Mouse (Mus musculus) neutrophil, adult 59 days (primary cell): ENCODE measurements around the gene Trpv3. TPM values are rescaled to one million over a fixed set of nuclear protein-coding genes. Genes with fewer than 3 reads are reported as not detected.

ENCODE experiments used
- total RNA-seq, 2 experiments: library from RNA; stranded (reverse); gene quantifications; 1 replicate in 1 of 2; 2 replicates in 1 of 2; pipeline ENCODE4 v1.2.4; 2023

The Trpv3 gene
- not detected for total RNA-seq

GRCm38 (mm10) chr11:73267267-73267666 is at the start of gene Trpv3:
Gene Trpv3, plus strand, starts transcription at chr11:73267388.

GRCm38 (mm10) chr11:73233992-73234391 is 33.2 kb upstream of the Trpv3 start, which contains the start of gene Trpv1:
Gene Trpv1, plus strand, starts transcription at chr11:73234292.

GRCm38 (mm10) chr11:73329442-73329841 is 62.3 kb downstream of the Trpv3 start, which contains the start of the genes Aspa, Gm49340 and Spata22:
Gene Aspa, minus strand, starts transcription at chr11:73329596.
Gene Gm49340, plus strand, starts transcription at chr11:73329741.
Gene Spata22, plus strand, starts transcription at chr11:73329741.

Other genes with a start within 250 kb of the Trpv3 start
- gene Camkk1, start 248.4 kb upstream of the Trpv3 start, total RNA-seq, result 1 to 10 TPM; 6.7 to 7.1 TPM
- gene Ncbp3, start 219.6 kb upstream of the Trpv3 start, total RNA-seq, result 10 to 100 TPM; 13.6 to 14.7 TPM
- under 1 TPM in 1 of 2 experiments, not detected in 1; 0.09 TPM for gene Itgae, start 176.8 kb upstream of the Trpv3 start, total RNA-seq
- 10 to 100 TPM in 1 of 2 experiments, 1 to 10 TPM in 1; 8.9 to 11.9 TPM for gene Haspin, start 129.1 kb upstream of the Trpv3 start, total RNA-seq
- gene P2rx5, start 107.0 kb upstream of the Trpv3 start, total RNA-seq, result not detected
- gene Emc6, start 90.4 kb upstream of the Trpv3 start, total RNA-seq, result 10 to 100 TPM; 20.7 to 22.7 TPM
- 10 to 100 TPM; 16.3 to 18.2 TPM for gene Tax1bp3, start 90.3 kb upstream of the Trpv3 start, total RNA-seq
- gene Ctns, start 68.3 kb upstream of the Trpv3 start, total RNA-seq, result 10 to 100 TPM; 15.1 to 18.7 TPM
- gene Shpk, start 67.9 kb upstream of the Trpv3 start, total RNA-seq, result 1 to 10 TPM; 1.3 to 1.8 TPM
- gene Trpv1, start 33.1 kb upstream of the Trpv3 start, total RNA-seq, result not detected
- gene Aspa, start 62.2 kb downstream of the Trpv3 start, total RNA-seq, result under 1 TPM in 1 of 2 experiments, not detected in 1; 0.09 TPM
- gene Gm49340, start 62.4 kb downstream of the Trpv3 start, total RNA-seq, result not detected
- not detected for gene Spata22, start 62.4 kb downstream of the Trpv3 start, total RNA-seq
- gene Olfr20, start 83.4 kb downstream of the Trpv3 start, total RNA-seq, result not detected
- not detected for gene Olfr376, start 103.9 kb downstream of the Trpv3 start, total RNA-seq
- gene Olfr1, start 132.2 kb downstream of the Trpv3 start, total RNA-seq, result not detected
- not detected for gene Olfr378, start 161.1 kb downstream of the Trpv3 start, total RNA-seq
- not detected for gene Olfr380, start 190.1 kb downstream of the Trpv3 start, total RNA-seq
- gene Olfr381, start 224.2 kb downstream of the Trpv3 start, total RNA-seq, result not detected
- gene Olfr382, start 249.8 kb downstream of the Trpv3 start, total RNA-seq, result not detected